Mouse (Mus musculus) cortical plate, adult 2 months (tissue): ENCODE measurements around the gene Kdm5b.

Experiments used
- CTCF ChIP-seq: fragments of 200-500 bp; IDR thresholded peaks from 2 replicates; pipeline ENCODE4 v1.5.1; 2011; ENCODE audit warnings: mild to moderate bottlenecking, control low read depth, low read length; ENCODE audit not compliant: insufficient read depth; ENCODE audit errors: extremely low read depth
- POLR2A ChIP-seq: fragments of 200-500 bp; IDR thresholded peaks from 2 replicates; pipeline ENCODE4 v1.6.1; 2011; ENCODE audit warnings: mild to moderate bottlenecking, low read length, control low read depth; ENCODE audit not compliant: insufficient read depth; ENCODE audit errors: extremely low read depth

GRCm38 (mm10) chr1:134597339-134598054, 37.5 kb downstream of the Kdm5b start:
- TF ChIP-seq POLR2A (no peak), CTCF (no peak)
